ENCODE assay signal across 17 mouse cellular contexts in the genomic region with DNA sequence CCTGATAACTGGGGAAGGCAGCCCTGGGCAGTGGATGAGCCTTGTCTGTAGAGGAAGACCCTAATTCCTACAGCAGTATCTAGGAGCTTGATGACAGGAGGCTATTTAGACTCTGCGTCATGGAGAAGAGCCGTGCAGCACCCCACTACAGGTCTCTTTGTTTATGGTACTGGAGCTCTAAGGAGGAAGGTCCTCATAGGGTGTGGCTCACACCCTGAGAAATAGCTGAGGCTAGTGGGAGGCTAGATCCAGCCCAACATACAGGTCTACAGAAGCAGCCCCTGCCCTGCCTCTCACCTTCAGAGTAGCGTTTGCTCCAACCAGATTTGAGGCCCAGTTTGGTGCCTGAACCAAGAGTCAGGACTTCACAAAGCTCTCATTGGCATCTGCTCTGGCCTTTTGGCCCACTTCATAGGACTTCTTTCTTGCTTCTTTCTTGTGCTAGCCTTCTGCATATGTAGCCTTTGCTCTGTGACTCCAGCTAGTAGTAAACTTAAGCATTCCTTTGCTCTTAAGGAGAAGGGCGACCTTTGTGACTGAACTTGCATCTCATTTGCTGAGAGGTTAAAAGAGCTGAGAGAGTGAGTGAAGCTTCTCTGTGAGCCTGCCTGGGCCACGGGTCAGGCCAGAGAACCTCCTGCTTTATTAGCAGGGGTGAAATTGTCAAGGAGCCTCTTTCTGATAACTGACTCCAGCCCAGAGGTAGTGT.
DNase-seq lines count a peak whose midpoint lies in the region; ATAC-seq and TF ChIP-seq lines count a peak whose summit lies in the region.
"Had no signal": no experiment of that assay in that cellular context is flagged by ENCODE, and none has a peak within 500 bp of the region (broad histone marks: within the 10 kb centered on the region; RNA-seq: fewer than 3 reads in every experiment).

No protein-coding gene starts in this region.

- TF ChIP-seq POLR2A in small intestine, adult 2 months (IDR thresholded peaks at IDR 0.05; ENCODE audit: low read depth, low read length): no peak

- no peak for DNase-seq in heart, embryonic 10.5 days (ENCODE audit: low spot score)
- no peak for DNase-seq in liver, embryonic 13.5 days
- no peak for DNase-seq in liver, embryonic 11.5 days (ENCODE audit: low spot score)
- DNase-seq in R1 (ENCODE audit: low read depth, low spot score): peak; percentile 43
- no peak for DNase-seq in forebrain, embryonic 14.5 days (ENCODE audit: low spot score)
- DNase-seq: B cell, adult 2 months; cerebellum, adult 8-10 months; gastrocnemius, postnatal 36 days; lung, postnatal 14 days; right cerebral cortex, postnatal 14 days; thymus, adult 18-20 months had no signal

- no peaks in the 10 kb centered on the region for H3K9me3 ChIP-seq in heart, embryonic 10.5 days
- H3K9me3 ChIP-seq in heart, embryonic 12.5 days (replicated peaks): no peaks in the 10 kb centered on the region
- H3K9me3 ChIP-seq in liver, embryonic 13.5 days (replicated peaks): no peaks in the 10 kb centered on the region
- H3K9me3 ChIP-seq in liver, embryonic 11.5 days (ENCODE audit: control insufficient read depth, low read length): no peaks in the 10 kb centered on the region
- no peaks in the 10 kb centered on the region for H3K9me3 ChIP-seq in forebrain, embryonic 14.5 days (replicated peaks; ENCODE audit: control insufficient read depth, low read length)
- H3K9me3 ChIP-seq: embryonic facial prominence, embryonic 12.5 days; hindbrain, embryonic 12.5 days had no signal

- no peak for TF ChIP-seq CTCF in small intestine, adult 2 months (IDR thresholded peaks at IDR 0.05; ENCODE audit: extremely low read depth, insufficient read length, insufficient replicate concordance, low read depth, low read length)

- no peaks in the 10 kb centered on the region for H3K36me3 ChIP-seq in heart, embryonic 10.5 days
- no peaks in the 10 kb centered on the region for H3K36me3 ChIP-seq in heart, embryonic 12.5 days
- H3K36me3 ChIP-seq in liver, embryonic 13.5 days: no peaks in the 10 kb centered on the region
- H3K36me3 ChIP-seq in liver, embryonic 11.5 days (ENCODE audit: control insufficient read depth, insufficient read depth, low read length): no peaks in the 10 kb centered on the region
- H3K36me3 ChIP-seq in small intestine, adult 2 months (ENCODE audit: control insufficient read depth, insufficient read depth, low read length): no peaks in the 10 kb centered on the region
- no peaks in the 10 kb centered on the region for H3K36me3 ChIP-seq in forebrain, embryonic 14.5 days (ENCODE audit: control insufficient read depth, insufficient read depth, low read length)
- H3K36me3 ChIP-seq: embryonic facial prominence, embryonic 12.5 days; hindbrain, embryonic 12.5 days had no signal

- H3K27me3 ChIP-seq in heart, embryonic 10.5 days (ENCODE audit: insufficient read depth, poor library complexity, severe bottlenecking): no peaks in the 10 kb centered on the region; the same call in 1 of the 2 replicates
- H3K27me3 ChIP-seq in heart, embryonic 12.5 days (replicated peaks): no peaks in the 10 kb centered on the region
- no peaks in the 10 kb centered on the region; the same call in 1 of the 2 replicates for H3K27me3 ChIP-seq in liver, embryonic 13.5 days
- H3K27me3 ChIP-seq in liver, embryonic 11.5 days (replicated peaks; ENCODE audit: control insufficient read depth, insufficient read depth, low read length): no peaks in the 10 kb centered on the region
- no peaks in the 10 kb centered on the region for H3K27me3 ChIP-seq in small intestine, adult 2 months (ENCODE audit: control insufficient read depth, insufficient read depth, low read length)
- H3K27me3 ChIP-seq in forebrain, embryonic 14.5 days (replicated peaks; ENCODE audit: control insufficient read depth, insufficient read depth, low read length): no peaks in the 10 kb centered on the region
- H3K27me3 ChIP-seq: embryonic facial prominence, embryonic 12.5 days; hindbrain, embryonic 12.5 days; Patski had no signal

- H3K9ac ChIP-seq in heart, embryonic 12.5 days: no peak overlapping the region
- H3K9ac ChIP-seq in liver, embryonic 13.5 days: no peak overlapping the region
- H3K9ac ChIP-seq in liver, embryonic 11.5 days (ENCODE audit: low read depth, low read length): no peak overlapping the region
- H3K9ac ChIP-seq in forebrain, embryonic 14.5 days (ENCODE audit: low read length): no peak overlapping the region
- H3K9ac ChIP-seq: embryonic facial prominence, embryonic 12.5 days; hindbrain, embryonic 12.5 days had no signal

- 46% methylated on average over 5 of the region's 5 CpGs for WGBS in heart, embryonic 10.5 days
- WGBS in heart, embryonic 12.5 days: 53% methylated on average over 5 of the region's 5 CpGs
- 62% methylated on average over 5 of the region's 5 CpGs for WGBS in liver, embryonic 13.5 days (ENCODE audit: insufficient replicate concordance)
- WGBS in liver, embryonic 11.5 days: 74% methylated on average over 5 of the region's 5 CpGs
- 68% methylated on average over 5 of the region's 5 CpGs for WGBS in small intestine, adult 2 months
- 72% methylated on average over 5 of the region's 5 CpGs for WGBS in forebrain, embryonic 14.5 days

- peaks cover 35% of the 10 kb centered on the region for H3K4me1 ChIP-seq in heart, embryonic 10.5 days
- H3K4me1 ChIP-seq in heart, embryonic 12.5 days (replicated peaks): peaks cover 28% of the 10 kb centered on the region
- peaks cover 20% of the 10 kb centered on the region for H3K4me1 ChIP-seq in liver, embryonic 13.5 days (replicated peaks)
- H3K4me1 ChIP-seq in liver, embryonic 11.5 days (replicated peaks; ENCODE audit: control insufficient read depth, insufficient read depth, low read length): peaks cover 9% of the 10 kb centered on the region
- H3K4me1 ChIP-seq in small intestine, adult 2 months (ENCODE audit: control insufficient read depth, insufficient read depth, insufficient read length, low read length): peaks cover 17% of the 10 kb centered on the region; the same call in 1 of the 2 replicates
- no peaks in the 10 kb centered on the region for H3K4me1 ChIP-seq in forebrain, embryonic 14.5 days (ENCODE audit: control insufficient read depth, insufficient read depth, low read length)
- H3K4me1 ChIP-seq: embryonic facial prominence, embryonic 12.5 days had no signal

- peak overlapping the region; percentile 9 for H3K27ac ChIP-seq in heart, embryonic 10.5 days
- no peak overlapping the region for H3K27ac ChIP-seq in heart, embryonic 12.5 days (ENCODE audit: poor library complexity, severe bottlenecking)
- H3K27ac ChIP-seq in liver, embryonic 13.5 days: 0 out of 2 replicates have a peak overlapping the region, but pooled peaks have one; percentile 29
- H3K27ac ChIP-seq in liver, embryonic 11.5 days (ENCODE audit: low read depth, low read length): no peak overlapping the region
- H3K27ac ChIP-seq in small intestine, adult 2 months (ENCODE audit: insufficient read depth, low read depth, low read length): peak overlapping the region; percentile 63
- no peak overlapping the region for H3K27ac ChIP-seq in forebrain, embryonic 14.5 days (ENCODE audit: low read depth, low read length)
- H3K27ac ChIP-seq: embryonic facial prominence, embryonic 12.5 days; hindbrain, embryonic 12.5 days had no signal

- no peak for ATAC-seq in heart, embryonic 12.5 days (ENCODE audit: insufficient number of reproducible peaks, low FRiP score)
- ATAC-seq in liver, embryonic 13.5 days (ENCODE audit: low read depth): no peak
- ATAC-seq in liver, embryonic 11.5 days (replicated peaks; ENCODE audit: low FRiP score): no peak
- no peak for ATAC-seq in forebrain, embryonic 14.5 days
- ATAC-seq: inflammation-experienced regulatory T-cells, adult 6 months; Patski had no signal

- no peak overlapping the region for H3K4me3 ChIP-seq in heart, embryonic 10.5 days
- no peak overlapping the region for H3K4me3 ChIP-seq in heart, embryonic 12.5 days
- H3K4me3 ChIP-seq in liver, embryonic 13.5 days (replicated peaks): no peak overlapping the region
- no peak overlapping the region for H3K4me3 ChIP-seq in liver, embryonic 11.5 days (ENCODE audit: low read depth, low read length)
- H3K4me3 ChIP-seq in small intestine, adult 2 months (ENCODE audit: low read depth, low read length): no peak overlapping the region
- H3K4me3 ChIP-seq in forebrain, embryonic 14.5 days (ENCODE audit: low read depth, low read length): no peak overlapping the region
- H3K4me3 ChIP-seq: embryonic facial prominence, embryonic 12.5 days; hindbrain, embryonic 12.5 days had no signal

- no peak overlapping the region for H3K4me2 ChIP-seq in heart, embryonic 12.5 days
- H3K4me2 ChIP-seq in liver, embryonic 13.5 days: no peak overlapping the region
- H3K4me2 ChIP-seq in liver, embryonic 11.5 days: no peak overlapping the region
- H3K4me2 ChIP-seq in forebrain, embryonic 14.5 days (ENCODE audit: low read length): no peak overlapping the region
- H3K4me2 ChIP-seq: embryonic facial prominence, embryonic 12.5 days; hindbrain, embryonic 12.5 days had no signal

Comparison
In these comparisons a context has a peak if more than half of its experiments do, and no peak if none do; other contexts are left out.
1. H3K27ac ChIP-seq: peak in heart, embryonic 10.5 days (single experiment), liver, embryonic 13.5 days (single experiment) and small intestine, adult 2 months (single experiment); none in heart, embryonic 12.5 days (single experiment), liver, embryonic 11.5 days (single experiment) and forebrain, embryonic 14.5 days (single experiment).